8 mouse cellular contexts compared by ENCODE assay signal in the genomic region with DNA sequence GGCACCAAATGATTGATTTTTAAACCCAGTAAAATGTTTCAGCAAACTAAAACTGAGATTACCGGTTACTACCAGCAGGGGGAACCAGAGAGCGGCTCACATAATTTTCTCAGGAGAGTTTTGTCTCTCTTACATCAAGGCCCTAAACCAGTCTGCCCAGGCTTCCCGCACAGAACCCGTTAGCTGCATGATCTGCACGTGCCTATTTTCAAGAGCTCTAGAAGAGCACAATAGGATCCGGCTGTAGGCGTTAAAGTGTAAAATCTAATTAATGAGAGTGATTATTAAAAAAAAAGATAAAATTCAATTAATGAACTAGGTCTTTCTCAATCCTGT. TPM values are rescaled to one million over a fixed set of nuclear protein-coding genes. Genes with fewer than 3 reads are reported as not detected.
DNase-seq lines count a peak whose midpoint lies in the region; ATAC-seq and TF ChIP-seq lines count a peak whose summit lies in the region.

No protein-coding gene starts in this region.

- H3K4me2 ChIP-seq in embryonic facial prominence, embryonic 11.5 days (ENCODE audit: low read depth, low read length): no peak overlapping the region

- H3K36me3 ChIP-seq in MEL (ENCODE audit: control insufficient read depth in 1 of 2, insufficient read depth in 2 of 2, low read length in 2 of 2): peaks cover 0 to 11% of the 10 kb centered on the region in 2 experiments; a peak in 2 of 4 replicates
- H3K36me3 ChIP-seq in embryonic facial prominence, embryonic 11.5 days (replicated peaks; ENCODE audit: control insufficient read depth, insufficient read depth, low read depth, low read length): no peaks in the 10 kb centered on the region

- no peak for TF ChIP-seq EP300 in MEL (IDR thresholded peaks at IDR 0.05; ENCODE audit: low read depth in 1 of 2, low read length in 2 of 2)

- no peaks in the 10 kb centered on the region for H3K79me2 ChIP-seq in MEL (ENCODE audit: control insufficient read depth, insufficient read depth, low read length, poor library complexity)

- DNase-seq in MEL (ENCODE audit: low read depth, low spot score): peak; percentile 75
- DNase-seq in adrenal gland, postnatal 36 days: peak; percentile 62 to 74
- peak; percentile 76 for DNase-seq in embryonic facial prominence, embryonic 11.5 days (ENCODE audit: low spot score)
- DNase-seq in heart, postnatal 25 days (ENCODE audit: low spot score): peak; percentile 16
- DNase-seq in layer of hippocampus, adult 2 months (ENCODE audit: low spot score in 2 of 2): peak; percentile 57 to 75
- peak; percentile 76 for DNase-seq in lung, postnatal 14 days
- DNase-seq in right cerebral cortex, postnatal 14 days: peak; percentile 43

- WGBS in embryonic facial prominence, embryonic 11.5 days: 3% methylated on average over 7 of the region's 7 CpGs

- no peak for TF ChIP-seq POLR2A in MEL (IDR thresholded peaks at IDR 0.05; ENCODE audit: control insufficient read depth in 1 of 2, insufficient read depth in 1 of 2, low read depth in 1 of 2, low read length in 2 of 2, poor library complexity in 1 of 2)

- intact Hi-C loops in heart, postnatal 25 days (cut with DNase I): loop anchor here (1.0 to 5.0 kb wide), 4 partner anchors 57 to 302 kb away; a partner anchor contains a TSS

- ATAC-seq in embryonic facial prominence, embryonic 11.5 days (replicated peaks; ENCODE audit: insufficient number of reproducible peaks, low FRiP score, low TSS enrichment, low read depth): no peak
- ATAC-seq in erythroblast, adult 5-6 weeks (replicated peaks; ENCODE audit: low FRiP score, poor library complexity, severe bottlenecking): no peak

- peak; percentile 73 for TF ChIP-seq RAD21 in MEL (IDR thresholded peaks at IDR 0.05; ENCODE audit: low read depth, low read length)

- TF ChIP-seq CTCF in MEL (IDR thresholded peaks at IDR 0.05 in 2 of 3, conservative IDR thresholded peaks at IDR 0.05 in 1 of 3; ENCODE audit: control insufficient read depth in 1 of 3, insufficient read depth in 1 of 3, low read depth in 2 of 3, low read length in 3 of 3, poor library complexity in 1 of 3, severe bottlenecking in 1 of 3): peak; percentile 32 to 77 (median 70)
- peak; percentile 91 for TF ChIP-seq CTCF in layer of hippocampus, adult 2 months (conservative IDR thresholded peaks at IDR 0.05)

- H3K27me3 ChIP-seq in MEL (ENCODE audit: control insufficient read depth in 1 of 2, insufficient read depth in 2 of 2, low read length in 2 of 2): no peaks in the 10 kb centered on the region
- H3K27me3 ChIP-seq in embryonic facial prominence, embryonic 11.5 days (ENCODE audit: control insufficient read depth, insufficient read depth, low read length): no peaks in the 10 kb centered on the region

- H3K4me1 ChIP-seq in MEL (ENCODE audit: control insufficient read depth in 1 of 2, insufficient read depth in 2 of 2, low read length in 2 of 2): peaks cover 5 to 9% of the 10 kb centered on the region in 2 experiments
- H3K4me1 ChIP-seq in embryonic facial prominence, embryonic 11.5 days (ENCODE audit: control insufficient read depth, insufficient read depth, low read length): no peaks in the 10 kb centered on the region

- no peaks in the 10 kb centered on the region for H3K9me3 ChIP-seq in MEL (replicated peaks; ENCODE audit: insufficient read depth, low read length)
- H3K9me3 ChIP-seq in embryonic facial prominence, embryonic 11.5 days (replicated peaks; ENCODE audit: control insufficient read depth, low read length): no peaks in the 10 kb centered on the region

- no peak overlapping the region for H3K27ac ChIP-seq in MEL (ENCODE audit: control insufficient read depth, low read depth, low read length)
- H3K27ac ChIP-seq in embryonic facial prominence, embryonic 11.5 days (replicated peaks; ENCODE audit: low read depth, low read length): no peak overlapping the region
- no peak overlapping the region for H3K27ac ChIP-seq in layer of hippocampus, adult 2 months

- no peak overlapping the region for H3K4me3 ChIP-seq in MEL (ENCODE audit: control insufficient read depth in 1 of 2, insufficient read depth in 1 of 2, low read depth in 2 of 2, low read length in 2 of 2)
- H3K4me3 ChIP-seq in embryonic facial prominence, embryonic 11.5 days (ENCODE audit: low read depth, low read length): no peak overlapping the region
- no peak overlapping the region for H3K4me3 ChIP-seq in layer of hippocampus, adult 2 months

- H3K9ac ChIP-seq in MEL (ENCODE audit: control insufficient read depth, low read depth, low read length, poor library complexity, severe bottlenecking): no peak overlapping the region
- no peak overlapping the region for H3K9ac ChIP-seq in embryonic facial prominence, embryonic 11.5 days (replicated peaks; ENCODE audit: low read length)

TF ChIP-seq in MEL, 35 proteins besides CTCF, POLR2A, EP300 and RAD21:
- TF ChIP-seq ZNF384 (IDR thresholded peaks at IDR 0.05; ENCODE audit: low read depth, low read length): peak; percentile 51; the same call in 1 of the 2 replicates
- TF ChIP-seq ZC3H11A (IDR thresholded peaks at IDR 0.05; ENCODE audit: low read depth, low read length): peak; percentile 72
- peak; percentile 82; the same call in 1 of the 2 replicates for TF ChIP-seq BHLHE40 (IDR thresholded peaks at IDR 0.05; ENCODE audit: borderline replicate concordance, low read depth, low read length)
- 0 out of 2 replicates have a peak, but pooled peaks have one; percentile 14 for TF ChIP-seq MYC (IDR thresholded peaks at IDR 0.05; ENCODE audit: low read depth, low read length)
- TF ChIP-seq MXI1 (IDR thresholded peaks at IDR 0.05; ENCODE audit: low read depth, low read length): no peak
- TF ChIP-seq CHD2 (IDR thresholded peaks at IDR 0.05; ENCODE audit: low read length): no peak
- peak; percentile 85 for TF ChIP-seq SMC3 (IDR thresholded peaks at IDR 0.05; ENCODE audit: low read depth, low read length)
- no peak for TF ChIP-seq SIN3A (IDR thresholded peaks at IDR 0.05; ENCODE audit: low read length)
- TF ChIP-seq USF2 (IDR thresholded peaks at IDR 0.05; ENCODE audit: borderline replicate concordance in 1 of 2, insufficient read depth in 1 of 2, low read depth in 1 of 2, low read length in 2 of 2): no peak
- TF ChIP-seq UBTF (IDR thresholded peaks at IDR 0.05; ENCODE audit: borderline replicate concordance, insufficient read depth, low read depth, low read length): no peak
- no peak for TF ChIP-seq ELF1 (IDR thresholded peaks at IDR 0.05; ENCODE audit: low read depth, low read length)
TF ChIP-seq in MEL: peak in this region for 5.

RNA-seq across cellular contexts. Expression of a gene that starts 57.3 kb away (rescaled TPM):
- not detected in 2 replicates for total RNA-seq in MEL (2012; rRNA removed)
- polyA plus RNA-seq in MEL (2012; ENCODE audit: insufficient read depth in 1 of 2, insufficient read length in 2 of 2, low read depth in 1 of 2, low replicate concordance in 2 of 2, missing spikeins in 1 of 2): not detected
- total RNA-seq in adrenal gland, postnatal 36 days (2021): 100 to 1,000 TPM; 156 to 182 TPM
- 62.1 and 63.9 TPM in 2 replicates for polyA plus RNA-seq in embryonic facial prominence, embryonic 11.5 days (2014; fragmentation: Nextera tagmentation; extraction: Ambion mirVana)
- total RNA-seq in heart, postnatal 25 days (2021): 10 to 100 TPM; 79.4 to 85.1 TPM
- total RNA-seq in layer of hippocampus, adult 2 months (2021): 10 to 100 TPM; 27.8 to 29.2 TPM
- not detected in 2 replicates for total RNA-seq in erythroblast, adult 5-6 weeks (2015; ENCODE audit: low replicate concordance)
- total RNA-seq in erythroblast, adult 5-6 weeks (2017; ENCODE audit: low replicate concordance): 5.0 TPM in 1 of 2 replicates, not detected in the other

Comparison
In these comparisons a context has a peak if more than half of its experiments do, and no peak if none do; other contexts are left out.
1. DNase-seq: peak in every context shown above with its lines; median percentile 76 in embryonic facial prominence, embryonic 11.5 days; 76 in lung, postnatal 14 days; 75 in MEL; 68 in adrenal gland, postnatal 36 days; 66 in layer of hippocampus, adult 2 months; 43 in right cerebral cortex, postnatal 14 days; 16 in heart, postnatal 25 days.
2. RNA of a gene that starts 57.3 kb away (total RNA-seq): 156 to 182 TPM in adrenal gland, postnatal 36 days, 79.4 to 85.1 TPM in heart, postnatal 25 days and 27.8 to 29.2 TPM in layer of hippocampus, adult 2 months; 5.0 TPM in erythroblast, adult 5-6 weeks and not detected in MEL; every median in the first group is over 4 times any median in the second.